ENCODE assay signal across 11 mouse cellular contexts in the genomic region with DNA sequence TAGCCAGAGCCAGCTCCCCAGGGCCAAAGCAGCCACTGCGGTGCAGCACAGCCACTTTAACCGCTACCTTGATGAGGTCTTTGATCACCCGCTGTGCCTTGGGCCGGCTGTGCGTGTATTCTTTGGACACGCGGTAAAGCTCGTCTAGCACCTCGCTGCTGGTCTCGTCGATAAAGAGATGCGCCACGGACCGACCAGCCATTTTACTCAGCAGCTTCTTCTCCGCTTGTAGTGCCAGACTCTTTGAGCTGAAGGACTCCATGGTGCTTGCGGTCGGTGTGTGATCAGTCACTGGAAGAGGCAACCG. TPM values are rescaled to one million over a fixed set of nuclear protein-coding genes. Genes with fewer than 3 reads are reported as not detected.
DNase-seq lines count a peak whose midpoint lies in the region; ATAC-seq and TF ChIP-seq lines count a peak whose summit lies in the region.
"Had no signal": no experiment of that assay in that cellular context is flagged by ENCODE, and none has a peak within 500 bp of the region (broad histone marks: within the 10 kb centered on the region; RNA-seq: fewer than 3 reads in every experiment).

No protein-coding gene starts in this region.

- peak overlapping the region; percentile 21; the same call in 1 of the 2 replicates for H3K4me2 ChIP-seq in heart, embryonic 15.5 days
- H3K4me2 ChIP-seq: forebrain, embryonic 15.5 days had no signal

- H3K4me3 ChIP-seq in heart, embryonic 15.5 days, result 0 out of 2 replicates have a peak overlapping the region, but pooled peaks have one; percentile 6
- H3K4me3 ChIP-seq in testis, adult 2 months (ENCODE audit: control insufficient read depth, low read depth, low read length), result peak overlapping the region; percentile 32
- H3K4me3 ChIP-seq in brown adipose tissue, adult 24 weeks (ENCODE audit: insufficient read depth, low read depth, low read length), result peak overlapping the region; percentile 12; the same call in 1 of the 2 replicates
- 0 out of 2 replicates have a peak overlapping the region, but pooled peaks have one; percentile 1 for H3K4me3 ChIP-seq in small intestine, adult 2 months (ENCODE audit: low read depth, low read length)
- H3K4me3 ChIP-seq: forebrain, embryonic 15.5 days had no signal

- TF ChIP-seq POLR2A in testis, adult 2 months (IDR thresholded peaks at IDR 0.05; ENCODE audit: control insufficient read depth, low read depth, low read length), result no peak
- no peak for TF ChIP-seq POLR2A in small intestine, adult 2 months (IDR thresholded peaks at IDR 0.05; ENCODE audit: low read depth, low read length)

- no peaks in the 10 kb centered on the region for H3K27me3 ChIP-seq in heart, embryonic 15.5 days
- no peaks in the 10 kb centered on the region for H3K27me3 ChIP-seq in testis, adult 2 months (ENCODE audit: control insufficient read depth, insufficient read depth, low read length)
- H3K27me3 ChIP-seq in small intestine, adult 2 months (ENCODE audit: control insufficient read depth, insufficient read depth, low read length), result no peaks in the 10 kb centered on the region
- H3K27me3 ChIP-seq: forebrain, embryonic 15.5 days had no signal

- H3K36me3 ChIP-seq in heart, embryonic 15.5 days, result peaks cover 9% of the 10 kb centered on the region; the same call in 1 of the 2 replicates
- H3K36me3 ChIP-seq in testis, adult 2 months (ENCODE audit: control insufficient read depth, insufficient read depth, low read length), result no peaks in the 10 kb centered on the region; the same call in 1 of the 2 replicates
- H3K36me3 ChIP-seq in small intestine, adult 2 months (ENCODE audit: control insufficient read depth, insufficient read depth, low read length), result peaks cover 17% of the 10 kb centered on the region

- ATAC-seq in heart, embryonic 15.5 days (replicated peaks; ENCODE audit: insufficient number of reproducible peaks, insufficient read depth, low FRiP score, low read depth), result no peak
- ATAC-seq: forebrain, embryonic 15.5 days; inflammation-experienced regulatory T-cells, adult 6 months had no signal

- DNase-seq in heart, adult 11 months, result no peak
- no peak for DNase-seq in testis, postnatal 10 days (ENCODE audit: low spot score)
- DNase-seq in layer of hippocampus, adult 9-11 months, result no peak
- DNase-seq: cerebellum, adult 11 months; lung, postnatal 4 days had no signal

- H3K27ac ChIP-seq in heart, embryonic 15.5 days, result no peak overlapping the region
- H3K27ac ChIP-seq in testis, adult 2 months (ENCODE audit: control insufficient read depth, insufficient read depth, low read depth, low read length), result no peak overlapping the region
- peak overlapping the region; percentile 31 for H3K27ac ChIP-seq in brown adipose tissue, adult 24 weeks (replicated peaks; ENCODE audit: low read depth, low read length)
- no peak overlapping the region for H3K27ac ChIP-seq in small intestine, adult 2 months (ENCODE audit: insufficient read depth, low read depth, low read length)
- H3K27ac ChIP-seq: forebrain, embryonic 15.5 days had no signal

- H3K4me1 ChIP-seq in heart, embryonic 15.5 days (replicated peaks), result peaks cover 8% of the 10 kb centered on the region
- peaks cover 11% of the 10 kb centered on the region for H3K4me1 ChIP-seq in testis, adult 2 months (ENCODE audit: control insufficient read depth, insufficient read depth, low read length)
- no peaks in the 10 kb centered on the region for H3K4me1 ChIP-seq in brown adipose tissue, adult 24 weeks (ENCODE audit: control insufficient read depth, insufficient read depth, insufficient read length, low read length)
- H3K4me1 ChIP-seq in small intestine, adult 2 months (ENCODE audit: control insufficient read depth, insufficient read depth, insufficient read length, low read length), result peaks cover 6% of the 10 kb centered on the region

- H3K9me3 ChIP-seq in heart, embryonic 15.5 days (replicated peaks), result no peaks in the 10 kb centered on the region
- H3K9me3 ChIP-seq: forebrain, embryonic 15.5 days had no signal

- TF ChIP-seq CTCF in testis, adult 2 months (IDR thresholded peaks at IDR 0.05; ENCODE audit: control insufficient read depth, insufficient read depth, insufficient replicate concordance, low read depth, low read length), result no peak
- no peak for TF ChIP-seq CTCF in small intestine, adult 2 months (IDR thresholded peaks at IDR 0.05; ENCODE audit: extremely low read depth, insufficient read length, insufficient replicate concordance, low read depth, low read length)

- WGBS in heart, embryonic 15.5 days, result 50% methylated on average over 18 of the region's 18 CpGs
- 84% methylated on average over 18 of the region's 18 CpGs for WGBS in small intestine, adult 2 months

- no peak overlapping the region for H3K9ac ChIP-seq in heart, embryonic 15.5 days
- H3K9ac ChIP-seq: forebrain, embryonic 15.5 days had no signal

RNA-seq across cellular contexts. Expression of a gene that starts 1.9 kb away (rescaled TPM):
- 2.5 and 4.8 TPM in 2 replicates for polyA plus RNA-seq in heart, embryonic 15.5 days (2015; fragmentation: Nextera tagmentation; extraction: Ambion mirVana)
- 0.81 and 0.82 TPM in 2 replicates for polyA plus RNA-seq in testis, adult 2 months (2012; rRNA removed)
- polyA plus RNA-seq in brown adipose tissue, adult 24 weeks (2012; ENCODE audit: insufficient read depth, insufficient read length, missing spikeins), result 2.7 and 2.8 TPM in 2 replicates
- 8.6 and 52.3 TPM in 2 replicates for polyA plus RNA-seq in small intestine, adult 2 months (2012; rRNA removed)

RNA-seq across cellular contexts. Expression of a gene that starts 6.4 kb away (rescaled TPM):
- 9.4 and 10.4 TPM in 2 replicates for polyA plus RNA-seq in heart, embryonic 15.5 days (2015; fragmentation: Nextera tagmentation; extraction: Ambion mirVana)
- 7.5 and 7.9 TPM in 2 replicates for polyA plus RNA-seq in testis, adult 2 months (2012; rRNA removed)
- polyA plus RNA-seq in brown adipose tissue, adult 24 weeks (2012; ENCODE audit: insufficient read depth, insufficient read length, missing spikeins), result 7.3 and 7.6 TPM in 2 replicates
- 1.8 and 5.0 TPM in 2 replicates for polyA plus RNA-seq in small intestine, adult 2 months (2012; rRNA removed)

RNA-seq across cellular contexts. Expression of a gene that starts 6.4 kb away (rescaled TPM):
- polyA plus RNA-seq in heart, embryonic 15.5 days (2015; fragmentation: Nextera tagmentation; extraction: Ambion mirVana), result 51.0 and 54.2 TPM in 2 replicates
- polyA plus RNA-seq in testis, adult 2 months (2012; rRNA removed), result 41.4 and 43.3 TPM in 2 replicates
- polyA plus RNA-seq in brown adipose tissue, adult 24 weeks (2012; ENCODE audit: insufficient read depth, insufficient read length, missing spikeins), result 34.7 and 62.1 TPM in 2 replicates
- polyA plus RNA-seq in small intestine, adult 2 months (2012; rRNA removed), result 15.3 and 34.3 TPM in 2 replicates

RNA-seq across cellular contexts. Expression of a gene that starts 16.0 kb away (rescaled TPM):
- polyA plus RNA-seq in heart, embryonic 15.5 days (2015; fragmentation: Nextera tagmentation; extraction: Ambion mirVana), result 1.4 and 2.1 TPM in 2 replicates
- 8.6 and 10.4 TPM in 2 replicates for polyA plus RNA-seq in testis, adult 2 months (2012; rRNA removed)
- 7.3 and 12.4 TPM in 2 replicates for polyA plus RNA-seq in brown adipose tissue, adult 24 weeks (2012; ENCODE audit: insufficient read depth, insufficient read length, missing spikeins)
- 0.62 and 0.84 TPM in 2 replicates for polyA plus RNA-seq in small intestine, adult 2 months (2012; rRNA removed)

RNA-seq across cellular contexts. Expression of a gene that starts 20.0 kb away (rescaled TPM):
- polyA plus RNA-seq in heart, embryonic 15.5 days (2015; fragmentation: Nextera tagmentation; extraction: Ambion mirVana), result 2.0 and 3.5 TPM in 2 replicates
- polyA plus RNA-seq in testis, adult 2 months (2012; rRNA removed), result 31.3 and 38.5 TPM in 2 replicates
- polyA plus RNA-seq in brown adipose tissue, adult 24 weeks (2012; ENCODE audit: insufficient read depth, insufficient read length, missing spikeins), result 1.5 and 2.6 TPM in 2 replicates
- polyA plus RNA-seq in small intestine, adult 2 months (2012; rRNA removed), result 2.1 and 4.6 TPM in 2 replicates
